Mouse (Mus musculus): ENCODE measurements at regions not wholly inside any gene's neighbourhood (a gene's known extent, or its start where the extent isn't known, plus 50 kb on each side); places are given as distances from the start of the nearest gene placed in this dataset.
A peak's percentile ranks its signal among the peaks of the same experiment; 100 is the strongest.

DNA sequence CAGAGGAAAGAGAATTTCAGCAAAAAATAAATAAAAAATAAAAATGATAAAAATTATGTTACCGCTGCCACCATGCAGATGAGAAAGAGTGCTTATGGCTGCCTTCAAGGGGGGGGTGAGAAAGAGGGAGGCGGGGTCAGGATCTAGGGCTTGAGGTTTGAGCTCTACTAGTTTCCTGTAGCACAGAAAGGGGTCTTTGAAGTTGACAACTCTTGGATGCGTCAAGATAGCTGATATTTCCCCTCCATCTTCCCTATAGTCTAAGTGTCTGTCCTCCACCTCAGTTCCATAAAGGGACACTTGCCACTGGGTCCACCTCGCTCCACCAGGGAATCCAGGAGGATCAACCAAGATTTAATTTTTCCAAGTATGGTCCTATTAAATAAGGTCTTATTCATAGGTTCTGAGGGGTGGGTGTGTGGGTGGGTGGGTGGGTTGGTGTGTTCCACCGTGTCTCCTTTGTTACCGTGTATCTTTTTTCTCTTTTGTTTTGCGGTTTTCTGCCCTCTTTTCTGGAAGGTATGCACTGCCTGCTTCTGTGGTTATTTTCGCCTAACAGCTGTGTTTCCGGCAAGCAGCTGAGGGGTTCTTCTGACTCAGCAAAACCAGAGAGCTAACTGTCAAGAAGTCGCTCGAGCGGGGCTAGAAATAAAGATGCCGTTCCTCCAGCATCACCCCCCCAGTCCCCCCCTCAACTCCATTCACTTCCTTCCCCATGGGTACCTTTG, 114.8 kb downstream of the 2410131K14Rik start:
- Histone ChIP-seq H3K4me2 (ENCODE audit: low read length) (no peak overlapping the region), H3K27me3 (ENCODE audit: insufficient read depth, low read length) (peaks cover 4% of the 10 kb centered on the region; the same call in 1 of the 2 replicates), H3K4me3 (replicated peaks; ENCODE audit: low read depth, low read length) (no peak overlapping the region), H3K4me1 (replicated peaks; ENCODE audit: insufficient read depth, low read length) (0 out of 2 replicates have a peak, but pooled peaks cover 3% of the 10 kb centered on the region), H3K27ac (no peak overlapping the region), H3K9ac (ENCODE audit: low read depth, low read length) (no peak overlapping the region), H3K9me3 (replicated peaks; ENCODE audit: low read length) (no peaks in the 10 kb centered on the region), H3K36me3 (ENCODE audit: insufficient read depth, low read length) (no peaks in the 10 kb centered on the region)
- peak; percentile 33 for DNase-seq (ENCODE audit: low spot score)
- no peak for TF ChIP-seq CTCF (IDR thresholded peaks at IDR 0.05; ENCODE audit: low read depth)
- ATAC-seq (replicated peaks; ENCODE audit: low FRiP score, low read depth): no peak
- 41% methylated on average over 13 of the region's 13 CpGs for WGBS

GRCm38 (mm10) chr5:118360374-118361064, 115.5 kb downstream of the 2410131K14Rik start:
- WGBS: 80% methylated on average over 15 of the region's 16 CpGs
- Histone ChIP-seq H3K27ac (no peak overlapping the region), H3K27me3 (ENCODE audit: insufficient read depth, low read length) (no peaks in the 10 kb centered on the region), H3K36me3 (ENCODE audit: insufficient read depth, low read length) (no peaks in the 10 kb centered on the region), H3K9me3 (replicated peaks; ENCODE audit: low read length) (no peaks in the 10 kb centered on the region), H3K4me3 (replicated peaks; ENCODE audit: low read depth, low read length) (no peak overlapping the region), H3K9ac (ENCODE audit: low read depth, low read length) (no peak overlapping the region), H3K4me2 (ENCODE audit: low read length) (no peak overlapping the region), H3K4me1 (replicated peaks; ENCODE audit: insufficient read depth, low read length) (0 out of 2 replicates have a peak, but pooled peaks cover 3% of the 10 kb centered on the region)
- DNase-seq (ENCODE audit: low spot score) (no peak), ATAC-seq (replicated peaks; ENCODE audit: low FRiP score, low read depth) (no peak)
- TF ChIP-seq CTCF (IDR thresholded peaks at IDR 0.05; ENCODE audit: low read depth): no peak

GRCm38 (mm10) chr5:118361133-118361852, 116.3 kb downstream of the 2410131K14Rik start:
- Histone ChIP-seq H3K4me3 (replicated peaks; ENCODE audit: low read depth, low read length) (no peak overlapping the region), H3K4me1 (replicated peaks; ENCODE audit: insufficient read depth, low read length) (no peaks in the 10 kb centered on the region), H3K9ac (ENCODE audit: low read depth, low read length) (no peak overlapping the region), H3K27ac (no peak overlapping the region), H3K4me2 (ENCODE audit: low read length) (no peak overlapping the region), H3K9me3 (replicated peaks; ENCODE audit: low read length) (no peaks in the 10 kb centered on the region), H3K36me3 (ENCODE audit: insufficient read depth, low read length) (no peaks in the 10 kb centered on the region), H3K27me3 (ENCODE audit: insufficient read depth, low read length) (no peaks in the 10 kb centered on the region)
- ATAC-seq (replicated peaks; ENCODE audit: low FRiP score, low read depth) (no peak), DNase-seq (ENCODE audit: low spot score) (no peak)
- 77% methylated on average over 13 of the region's 13 CpGs for whole genome bisulfite sequencing
- TF ChIP-seq CTCF (IDR thresholded peaks at IDR 0.05; ENCODE audit: low read depth): no peak

- DNase-seq (ENCODE audit: low spot score) (no peak), ATAC-seq (replicated peaks; ENCODE audit: low FRiP score, low read depth) (no peak)
- no peak overlapping the region for H3K4me2 ChIP-seq (ENCODE audit: low read length)
- no peak for TF ChIP-seq CTCF (IDR thresholded peaks at IDR 0.05; ENCODE audit: low read depth)
- H3K4me3 ChIP-seq (replicated peaks; ENCODE audit: low read depth, low read length): no peak overlapping the region
- no peaks in the 10 kb centered on the region for H3K36me3 ChIP-seq (ENCODE audit: insufficient read depth, low read length)
- H3K9ac ChIP-seq (ENCODE audit: low read depth, low read length): no peak overlapping the region
- H3K27me3 ChIP-seq (ENCODE audit: insufficient read depth, low read length): no peaks in the 10 kb centered on the region
- 82% methylated on average over 8 of the region's 8 CpGs for WGBS
- no peak overlapping the region for H3K27ac ChIP-seq
- no peaks in the 10 kb centered on the region for H3K9me3 ChIP-seq (replicated peaks; ENCODE audit: low read length)
- no peaks in the 10 kb centered on the region for H3K4me1 ChIP-seq (replicated peaks; ENCODE audit: insufficient read depth, low read length)
Measured at GRCm38 (mm10) chr5:118361853-118362406, 116.9 kb downstream of the 2410131K14Rik start.

GRCm38 (mm10) chr5:118362738-118363137, 117.7 kb downstream of the 2410131K14Rik start:
- H3K36me3 ChIP-seq (ENCODE audit: insufficient read depth, low read length): no peaks in the 10 kb centered on the region
- 48% methylated on average over 4 of the region's 4 CpGs for WGBS
- H3K27me3 ChIP-seq (ENCODE audit: insufficient read depth, low read length): no peaks in the 10 kb centered on the region
- no peak overlapping the region for H3K4me3 ChIP-seq (replicated peaks; ENCODE audit: low read depth, low read length)
- no peak overlapping the region for H3K9ac ChIP-seq (ENCODE audit: low read depth, low read length)
- ATAC-seq (replicated peaks; ENCODE audit: low FRiP score, low read depth) (no peak), DNase-seq (ENCODE audit: low spot score) (no peak)
- H3K4me1 ChIP-seq (replicated peaks; ENCODE audit: insufficient read depth, low read length): no peaks in the 10 kb centered on the region
- no peak overlapping the region for H3K27ac ChIP-seq
- TF ChIP-seq CTCF (IDR thresholded peaks at IDR 0.05; ENCODE audit: low read depth): no peak
- H3K9me3 ChIP-seq (replicated peaks; ENCODE audit: low read length): no peaks in the 10 kb centered on the region
- H3K4me2 ChIP-seq (ENCODE audit: low read length): no peak overlapping the region

GRCm38 (mm10) chr5:118363154-118363553, 118.1 kb downstream of the 2410131K14Rik start:
- TF ChIP-seq CTCF (IDR thresholded peaks at IDR 0.05; ENCODE audit: low read depth): no peak
- Histone ChIP-seq H3K4me3 (replicated peaks; ENCODE audit: low read depth, low read length) (no peak overlapping the region), H3K4me2 (ENCODE audit: low read length) (no peak overlapping the region), H3K9ac (ENCODE audit: low read depth, low read length) (no peak overlapping the region), H3K4me1 (replicated peaks; ENCODE audit: insufficient read depth, low read length) (no peaks in the 10 kb centered on the region), H3K27me3 (ENCODE audit: insufficient read depth, low read length) (no peaks in the 10 kb centered on the region), H3K9me3 (replicated peaks; ENCODE audit: low read length) (no peaks in the 10 kb centered on the region), H3K27ac (no peak overlapping the region), H3K36me3 (ENCODE audit: insufficient read depth, low read length) (no peaks in the 10 kb centered on the region)
- WGBS: 59% methylated on average over 6 of the region's 6 CpGs
- DNase-seq (ENCODE audit: low spot score) (peak; percentile 47), ATAC-seq (replicated peaks; ENCODE audit: low FRiP score, low read depth) (no peak)

Measured in kidney, postnatal 0 days (tissue).